Mouse (Mus musculus) lung, postnatal 0 days (tissue): ENCODE measurements at regions not wholly inside any gene's neighbourhood (a gene's known extent, or its start where the extent isn't known, plus 50 kb on each side); places are given as distances from the start of the nearest gene placed in this dataset.

Experiments
- CTCF ChIP-seq: IDR thresholded peaks from 2 replicates; pipeline ENCODE4 v1.5.1; 2016; ENCODE audit warnings: antibody characterized with exemption, mild to moderate bottlenecking
- EP300 ChIP-seq: IDR thresholded peaks from 2 replicates; pipeline ENCODE4 v1.6.1; 2016; ENCODE audit warnings: antibody characterized with exemption, mild to moderate bottlenecking, control low read depth

DNA sequence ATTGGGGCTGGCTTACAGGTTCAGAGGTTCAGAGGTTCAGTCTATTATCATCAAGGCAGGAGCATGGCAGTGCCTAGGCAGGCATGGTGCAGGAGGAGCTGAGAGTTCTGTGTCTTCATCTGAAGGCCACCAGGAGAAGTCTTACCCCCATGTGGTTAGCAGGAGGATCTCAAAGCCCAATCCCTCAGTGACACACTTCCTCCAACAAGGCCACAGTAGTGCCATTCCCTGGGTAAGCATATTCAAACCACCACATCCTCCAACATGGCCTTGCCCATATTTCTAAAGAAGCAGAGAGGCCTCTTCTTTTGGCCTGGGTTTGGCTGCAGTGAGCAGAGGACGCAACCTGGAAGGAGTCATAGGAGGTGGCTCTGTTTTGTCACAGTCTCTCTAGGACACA is 61.2 kb upstream of the Pax1 start:
- TF ChIP-seq EP300, result no peak
- TF ChIP-seq CTCF, result no peak
